ENCODE assay signal across 8 mouse cellular contexts in genomic region chr9:15681855-15682466, GRCm38 (mm10). TPM values are rescaled to one million over a fixed set of nuclear protein-coding genes. Genes with fewer than 3 reads are reported as not detected.
DNase-seq lines count a peak whose midpoint lies in the region; ATAC-seq and TF ChIP-seq lines count a peak whose summit lies in the region.

No protein-coding gene starts in this region.

- TF ChIP-seq CTCF in embryonic fibroblast, embryonic 13.5 days (IDR thresholded peaks at IDR 0.05; ENCODE audit: borderline replicate concordance, insufficient read depth, low read length): peak; percentile 93

- H3K9ac ChIP-seq in kidney, embryonic 14.5 days (ENCODE audit: low read depth, low read length): no peak overlapping the region
- H3K9ac ChIP-seq in limb, embryonic 13.5 days: no peak overlapping the region

- DNase-seq in B cell, adult 2 months: peak; percentile 19 to 31
- peak; percentile 8 to 58 for DNase-seq in adrenal gland, postnatal 4 days (ENCODE audit: low spot score in 2 of 2)
- DNase-seq in heart, embryonic 10.5 days (ENCODE audit: low spot score): peak; percentile 83
- peak; percentile 67 for DNase-seq in neural tube, embryonic 10.5 days (ENCODE audit: extremely low spot score, low spot score)
- peak; percentile 86 for DNase-seq in testis, postnatal 10 days (ENCODE audit: low spot score)

- ATAC-seq in kidney, embryonic 14.5 days (ENCODE audit: low FRiP score, low TSS enrichment): peak; percentile 90
- ATAC-seq in limb, embryonic 13.5 days (ENCODE audit: low FRiP score, low read depth): peak; percentile 88

- H3K4me2 ChIP-seq in kidney, embryonic 14.5 days (replicated peaks; ENCODE audit: low read depth, low read length): no peak overlapping the region
- no peak overlapping the region for H3K4me2 ChIP-seq in limb, embryonic 13.5 days (replicated peaks)

- 40% methylated on average over 2 of the region's 2 CpGs for WGBS in heart, embryonic 10.5 days
- 23% methylated on average over 2 of the region's 2 CpGs for WGBS in kidney, embryonic 14.5 days
- 20% methylated on average over 2 of the region's 2 CpGs for WGBS in limb, embryonic 13.5 days

- H3K36me3 ChIP-seq in heart, embryonic 10.5 days: no peaks in the 10 kb centered on the region
- H3K36me3 ChIP-seq in kidney, embryonic 14.5 days (ENCODE audit: control insufficient read depth, insufficient read depth, low read length): no peaks in the 10 kb centered on the region
- no peaks in the 10 kb centered on the region for H3K36me3 ChIP-seq in limb, embryonic 13.5 days

- no peak overlapping the region for H3K4me3 ChIP-seq in embryonic fibroblast, embryonic 13.5 days (ENCODE audit: insufficient read depth, low read length)
- no peak overlapping the region for H3K4me3 ChIP-seq in heart, embryonic 10.5 days
- no peak overlapping the region for H3K4me3 ChIP-seq in kidney, embryonic 14.5 days (ENCODE audit: low read length)
- H3K4me3 ChIP-seq in limb, embryonic 13.5 days: no peak overlapping the region

- no peaks in the 10 kb centered on the region for H3K9me3 ChIP-seq in heart, embryonic 10.5 days
- no peaks in the 10 kb centered on the region for H3K9me3 ChIP-seq in kidney, embryonic 14.5 days (ENCODE audit: control insufficient read depth, low read length)
- 0 out of 2 replicates have a peak, but pooled peaks cover 5% of the 10 kb centered on the region for H3K9me3 ChIP-seq in limb, embryonic 13.5 days

- TF ChIP-seq POLR2A in embryonic fibroblast, embryonic 13.5 days (IDR thresholded peaks at IDR 0.05; ENCODE audit: low read depth, low read length): no peak

- no peaks in the 10 kb centered on the region for H3K27me3 ChIP-seq in heart, embryonic 10.5 days (ENCODE audit: insufficient read depth, poor library complexity, severe bottlenecking)
- H3K27me3 ChIP-seq in kidney, embryonic 14.5 days (ENCODE audit: control insufficient read depth, insufficient read depth, low read length): no peaks in the 10 kb centered on the region
- peaks cover 5% of the 10 kb centered on the region; the same call in 1 of the 2 replicates for H3K27me3 ChIP-seq in limb, embryonic 13.5 days

- H3K27ac ChIP-seq in embryonic fibroblast, embryonic 13.5 days (ENCODE audit: insufficient read depth, low read length): no peak overlapping the region
- H3K27ac ChIP-seq in heart, embryonic 10.5 days: no peak overlapping the region; the same call in 1 of the 2 replicates
- H3K27ac ChIP-seq in kidney, embryonic 14.5 days (ENCODE audit: low read depth, low read length): no peak overlapping the region
- H3K27ac ChIP-seq in limb, embryonic 13.5 days: no peak overlapping the region

- no peaks in the 10 kb centered on the region for H3K4me1 ChIP-seq in embryonic fibroblast, embryonic 13.5 days (ENCODE audit: control insufficient read depth, insufficient read depth, low read length)
- H3K4me1 ChIP-seq in heart, embryonic 10.5 days: no peaks in the 10 kb centered on the region
- H3K4me1 ChIP-seq in kidney, embryonic 14.5 days (ENCODE audit: control insufficient read depth, insufficient read depth, low read length): no peaks in the 10 kb centered on the region
- H3K4me1 ChIP-seq in limb, embryonic 13.5 days: no peaks in the 10 kb centered on the region

RNA-seq across cellular contexts. Expression of gene Slc36a4, which starts 27.6 kb away (rescaled TPM):
- 10 to 100 TPM; 34.6 to 38.6 TPM for total RNA-seq in adrenal gland, postnatal 4 days (2021)
- 20.2 and 23.8 TPM in 2 replicates for polyA plus RNA-seq in embryonic fibroblast, embryonic 13.5 days (2011; ENCODE audit: insufficient read length, low read depth, missing spikeins)
- 9.2 and 11.1 TPM in 2 replicates for polyA plus RNA-seq in heart, embryonic 10.5 days (2016; fragmentation: Nextera tagmentation; extraction: Ambion mirVana)
- 14.9 and 25.7 TPM in 2 replicates for polyA plus RNA-seq in kidney, embryonic 14.5 days (2014; fragmentation: Nextera tagmentation; extraction: Ambion mirVana)
- 20.7 and 22.8 TPM in 2 replicates for polyA plus RNA-seq in limb, embryonic 13.5 days (2015; fragmentation: Nextera tagmentation; extraction: Ambion mirVana)

RNA-seq across cellular contexts. Expression of gene Deup1, which starts 54.2 kb away (rescaled TPM):
- total RNA-seq in adrenal gland, postnatal 4 days (2021): under 1 TPM; 0.25 to 0.48 TPM
- not detected in 2 replicates for polyA plus RNA-seq in embryonic fibroblast, embryonic 13.5 days (2011; ENCODE audit: insufficient read length, low read depth, missing spikeins)
- polyA plus RNA-seq in heart, embryonic 10.5 days (2016; fragmentation: Nextera tagmentation; extraction: Ambion mirVana): 0.12 and 0.23 TPM in 2 replicates
- polyA plus RNA-seq in kidney, embryonic 14.5 days (2014; fragmentation: Nextera tagmentation; extraction: Ambion mirVana): 0.69 and 0.80 TPM in 2 replicates
- polyA plus RNA-seq in limb, embryonic 13.5 days (2015; fragmentation: Nextera tagmentation; extraction: Ambion mirVana): 0.09 and 0.15 TPM in 2 replicates

Comparison
In these comparisons a context has a peak if more than half of its experiments do, and no peak if none do; other contexts are left out.
1. DNase-seq: peak in every context shown above with its lines; median percentile 86 in testis, postnatal 10 days; 83 in heart, embryonic 10.5 days; 67 in neural tube, embryonic 10.5 days; 33 in adrenal gland, postnatal 4 days; 25 in B cell, adult 2 months.